Mouse (Mus musculus): ENCODE measurements around the gene Gm14444. TPM values are rescaled to one million over a fixed set of nuclear protein-coding genes. Genes with fewer than 3 reads are reported as not detected.
"Not testable (repeated sequence)": the region's sequence is repeated elsewhere in the genome, so short reads cannot be mapped to it uniquely, and the experiment has no call there.

Gm14444 gene
- total RNA-seq (2021), result 1 to 10 TPM; 1.3 to 2.1 TPM
- long read RNA-seq, experiment 1, result 0 reads
- long read RNA-seq, experiment 2, result 0 reads

GRCm38 (mm10) chr2:175010022-175010421, at the start of gene Gm14444:
Gene Gm14444 (plus strand): TSS chr2:175010241.
- not testable (repeated sequence) for DNase-seq (ENCODE audit: low spot score in 2 of 2)

GRCm38 (mm10) chr2:174965466-174965865, 44.6 kb upstream of the Gm14444 start:
- DNase-seq (ENCODE audit: low spot score in 2 of 2), result not testable (repeated sequence)

GRCm38 (mm10) chr2:175044268-175044667, 34.2 kb downstream of the Gm14444 start:
- DNase-seq (ENCODE audit: low spot score in 2 of 2), result not testable (repeated sequence)

- not testable (repeated sequence) for DNase-seq (ENCODE audit: low spot score in 2 of 2)
Observed at GRCm38 (mm10) chr2:175067681-175068261, 57.7 kb downstream of the Gm14444 start, which contains the start of gene Gm14393. Gene Gm14393 (minus strand): TSS chr2:175067781.

Other genes with a start within 250 kb of the Gm14444 start
- 1 to 10 TPM; 5.3 to 6.2 TPM for gene Edn3, start 249.6 kb upstream of the Gm14444 start, total RNA-seq (2021)
- 1 to 10 TPM in 1 of 2 experiments, not detected in 1; 1.7 TPM for gene Gm14393, start 57.5 kb downstream of the Gm14444 start, total RNA-seq (2021)
- gene Gm14399, start 131.8 kb downstream of the Gm14444 start, total RNA-seq (2021), result 10 to 100 TPM; 18.7 to 20.4 TPM
- gene Gm14443, start 165.6 kb downstream of the Gm14444 start, total RNA-seq (2021), result 1 to 10 TPM; 3.7 to 3.8 TPM
- gene Gm14391, start 196.7 kb downstream of the Gm14444 start, total RNA-seq (2021), result 100 to 1,000 TPM in 1 of 2 experiments, 10 to 100 TPM in 1; 98.1 to 110 TPM